Mouse (Mus musculus) limb, embryonic 12.5 days (tissue): Measurements from ENCODE around the gene Gm7970. TPM values are rescaled to one million over a fixed set of nuclear protein-coding genes. Genes with fewer than 3 reads are reported as not detected.
"Not testable (repeated sequence)": the region's sequence is repeated elsewhere in the genome, so short reads cannot be mapped to it uniquely, and the experiment has no call there.

Experiments
- ATAC-seq: fragments of 200-750 bp; cut with Nextera tagmentation; 2 replicates; pipeline ENCODE4 v1.8.0; 2017; ENCODE audit warnings: low read depth, moderate TSS enrichment; ENCODE audit not compliant: insufficient number of reproducible peaks, insufficient read depth, low FRiP score, low TSS enrichment
- H3K27ac ChIP-seq: fragments of 300-500 bp; sonication (generic); 2 replicates; pipeline ENCODE4 v1.5.1; 2016; ENCODE audit warnings: mild to moderate bottlenecking, moderate library complexity
- H3K27me3 ChIP-seq: fragments of 300-500 bp; sonication (generic); 2 replicates; pipeline ENCODE4 v1.6.1; 2016; ENCODE audit warnings: mild to moderate bottlenecking, moderate library complexity
- H3K36me3 ChIP-seq: fragments of 300-500 bp; sonication (generic); 2 replicates; pipeline ENCODE4 v1.6.1; 2016; ENCODE audit warnings: mild to moderate bottlenecking, moderate library complexity
- H3K4me1 ChIP-seq: fragments of 300-500 bp; sonication (generic); replicated peaks from 2 replicates; pipeline ENCODE4 v1.6.1; 2016
- H3K4me2 ChIP-seq: fragments of 300-500 bp; sonication (generic); 2 replicates; pipeline ENCODE4 v1.6.1; 2016; ENCODE audit warnings: mild to moderate bottlenecking, moderate library complexity
- H3K4me3 ChIP-seq: fragments of 300-500 bp; sonication (generic); replicated peaks from 2 replicates; pipeline ENCODE4 v1.5.1; 2016; ENCODE audit warnings: mild to moderate bottlenecking
- H3K9ac ChIP-seq: fragments of 300-500 bp; sonication (generic); replicated peaks from 2 replicates; pipeline ENCODE4 v1.6.1; 2016; ENCODE audit warnings: mild to moderate bottlenecking, moderate library complexity
- H3K9me3 ChIP-seq: fragments of 300-500 bp; sonication (generic); 2 replicates; pipeline ENCODE4 v1.6.1; 2016; ENCODE audit warnings: mild to moderate bottlenecking, moderate library complexity
- WGBS: fragments of 180-500 bp; shearing (Covaris S2); methylation state at CpG from one replicate; pipeline ENCODE4 v1.1.7; 2016; 5-methylcytosine and 5-hydroxymethylcytosine counted together
- polyA plus RNA-seq: library from polyadenylated mRNA; unstranded; fragments of >200 nt; fragmentation: Nextera tagmentation; extraction: Ambion mirVana; gene quantifications from 2 replicates; pipeline ENCODE4 v1.2.1, GENCODE M21; 2016

Gm7970 gene
- polyA plus RNA-seq, result not detected in 2 replicates

DNA sequence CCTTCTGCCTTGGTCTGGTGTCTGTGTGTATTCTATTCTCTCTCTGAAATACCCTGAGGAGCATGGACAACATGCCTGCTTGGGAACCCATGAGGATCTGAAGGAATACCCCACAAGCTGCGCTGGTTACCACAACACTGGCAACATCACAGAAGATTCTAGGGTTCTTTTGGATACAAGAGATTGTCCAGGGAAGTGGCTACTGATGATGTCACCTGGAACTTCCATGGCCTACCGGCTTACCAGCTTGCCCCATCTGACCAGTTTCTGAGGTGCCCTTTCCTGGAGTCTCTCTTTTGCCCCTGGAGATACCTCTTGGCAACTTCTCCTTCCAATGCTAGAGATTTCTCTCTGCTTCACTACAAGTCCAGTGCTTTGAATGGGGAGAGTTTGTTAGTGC, at the start of gene Gm7970:
Gene Gm7970, minus strand, starts transcription at position 101 of the 400 bp plus-strand sequence.
- H3K27me3 ChIP-seq, H3K9me3 ChIP-seq, H3K27ac ChIP-seq, H3K4me1 ChIP-seq, ATAC-seq, H3K36me3 ChIP-seq, H3K9ac ChIP-seq, H3K4me2 ChIP-seq, H3K4me3 ChIP-seq: not testable (repeated sequence)
- WGBS, result no CpG with 5 or more reads among the region's 2 CpGs

- not testable (repeated sequence) for H3K9me3 ChIP-seq, H3K4me3 ChIP-seq, H3K27ac ChIP-seq, H3K36me3 ChIP-seq, H3K9ac ChIP-seq, ATAC-seq, H3K27me3 ChIP-seq, H3K4me2 ChIP-seq, H3K4me1 ChIP-seq
- 94% methylated on average over 15 of the region's 15 CpGs for WGBS
Measured at GRCm38 (mm10) chr14:41600935-41601334, 45.6 kb upstream of the Gm7970 start.

DNA sequence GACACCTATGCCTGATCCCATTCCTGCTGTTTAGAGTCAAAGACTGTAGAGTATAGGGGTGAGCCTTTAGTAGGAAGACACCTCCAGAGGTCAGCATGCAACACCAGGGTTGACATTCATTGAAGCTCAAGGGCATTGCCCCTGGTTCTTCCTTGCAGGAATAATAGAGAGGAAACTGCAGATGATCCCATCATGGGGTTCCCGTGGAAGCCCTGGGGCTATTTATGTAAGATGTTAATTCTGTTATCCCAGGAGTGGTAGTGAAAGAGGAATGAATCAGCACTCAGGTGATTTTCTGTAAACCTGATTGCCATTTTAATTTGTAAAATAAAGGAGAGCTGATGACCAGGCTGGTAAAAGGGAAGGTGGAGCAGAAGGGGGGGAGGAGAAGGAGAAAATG, 31.0 kb upstream of the Gm7970 start:
- H3K4me1 ChIP-seq, H3K27me3 ChIP-seq, H3K9me3 ChIP-seq, H3K4me3 ChIP-seq, H3K9ac ChIP-seq, H3K27ac ChIP-seq, H3K36me3 ChIP-seq, ATAC-seq, H3K4me2 ChIP-seq: not testable (repeated sequence)
- WGBS, result 77% methylated on average over 1 of the region's 1 CpGs

DNA sequence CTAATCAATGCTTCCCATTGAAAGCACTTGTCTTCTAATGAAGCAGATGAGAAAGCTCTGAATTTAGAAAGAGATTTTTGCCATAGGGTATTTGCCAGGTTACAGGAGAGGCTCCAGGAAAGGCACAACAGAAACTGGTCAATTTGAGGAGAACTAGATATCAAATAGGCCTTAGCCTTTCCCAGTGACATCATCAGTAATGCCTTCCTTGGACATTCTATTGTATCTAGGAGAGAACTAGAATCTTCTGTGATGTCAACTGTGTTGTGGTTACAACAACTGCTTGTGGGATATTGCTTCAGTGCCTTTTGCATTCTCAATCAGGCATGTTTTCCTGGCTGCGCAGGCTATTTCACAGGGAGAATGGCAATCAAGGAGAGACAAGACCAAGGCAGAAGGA, 17.5 kb upstream of the Gm7970 start, which contains the start of gene 1700049E17Rik2:
Gene 1700049E17Rik2, plus strand, starts transcription at position 301 of the 400 bp plus-strand sequence.
- not testable (repeated sequence) for H3K4me3 ChIP-seq, H3K4me1 ChIP-seq, H3K9ac ChIP-seq, H3K4me2 ChIP-seq, H3K36me3 ChIP-seq, H3K27me3 ChIP-seq, ATAC-seq, H3K27ac ChIP-seq, H3K9me3 ChIP-seq
- no CpG with 5 or more reads among the region's 1 CpGs for WGBS

DNA sequence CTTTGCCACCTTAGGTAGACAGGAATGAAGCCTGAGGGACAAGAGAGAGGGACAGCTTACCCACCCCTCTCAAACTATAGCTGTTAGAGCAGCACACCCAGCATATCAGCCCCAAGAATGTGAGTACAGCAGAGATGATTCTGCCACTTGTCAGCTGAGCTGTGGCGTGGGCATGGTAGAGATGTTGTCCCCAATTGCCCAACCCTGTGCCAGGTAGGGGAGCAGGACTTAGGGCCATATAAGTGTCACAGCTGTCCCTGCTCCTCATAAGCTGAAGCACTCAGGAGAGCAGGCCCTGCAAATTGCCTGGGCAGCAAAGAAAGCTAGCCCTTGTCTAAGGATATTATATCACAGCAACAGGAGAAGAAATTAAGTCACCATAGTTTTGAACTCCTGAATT, 30.7 kb downstream of the Gm7970 start:
- not testable (repeated sequence) for H3K9ac ChIP-seq, H3K27ac ChIP-seq, ATAC-seq, H3K4me1 ChIP-seq, H3K4me2 ChIP-seq, H3K36me3 ChIP-seq, H3K27me3 ChIP-seq, H3K4me3 ChIP-seq, H3K9me3 ChIP-seq
- 87% methylated on average over 1 of the region's 1 CpGs for WGBS

DNA sequence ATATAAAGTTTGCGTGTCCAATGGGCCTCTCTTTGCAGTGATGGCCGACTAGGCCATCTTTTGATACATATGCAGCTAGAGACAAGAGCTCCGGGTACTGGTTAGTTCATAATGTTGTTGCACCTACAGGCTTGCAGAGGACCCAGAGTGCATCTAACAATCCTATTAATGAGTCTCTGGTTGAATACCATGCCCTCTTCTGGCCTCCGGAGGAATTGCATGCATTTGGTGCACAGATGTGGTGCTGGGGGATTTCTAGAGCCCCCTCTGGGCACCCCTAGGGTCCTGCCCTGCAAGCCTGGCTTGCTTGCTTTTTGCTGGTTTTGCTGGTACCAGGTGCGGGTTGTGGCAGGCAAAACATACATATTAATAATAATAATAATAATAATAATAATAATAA, 34.7 kb downstream of the Gm7970 start:
- H3K4me1 ChIP-seq, ATAC-seq, H3K36me3 ChIP-seq, H3K4me2 ChIP-seq, H3K9me3 ChIP-seq, H3K27me3 ChIP-seq, H3K27ac ChIP-seq, H3K9ac ChIP-seq, H3K4me3 ChIP-seq: not testable (repeated sequence)
- whole genome bisulfite sequencing, result 72% methylated on average over 5 of the region's 5 CpGs

Other genes starting within 250 kb of the Gm7970 start
- not detected in 2 replicates for gene Gm5798, start 207.0 kb downstream of the Gm7970 start, polyA plus RNA-seq
- not detected in 2 replicates for gene Gm7945, start 169.2 kb downstream of the Gm7970 start, polyA plus RNA-seq
- not detected in 2 replicates for gene Gm6482, start 147.3 kb downstream of the Gm7970 start, polyA plus RNA-seq
- not detected in 2 replicates for gene Gm7954, start 102.1 kb downstream of the Gm7970 start, polyA plus RNA-seq
- gene Gm3486, start 66.1 kb downstream of the Gm7970 start, polyA plus RNA-seq, result not detected in 2 replicates
- gene 1700049E17Rik2, start 17.6 kb upstream of the Gm7970 start, polyA plus RNA-seq, result not detected in 2 replicates
- not detected in 2 replicates for gene Gm3072, start 69.0 kb upstream of the Gm7970 start, polyA plus RNA-seq
- gene Gm3676, start 90.9 kb upstream of the Gm7970 start, polyA plus RNA-seq, result not detected in 2 replicates
- gene Gm8068, start 146.3 kb upstream of the Gm7970 start, polyA plus RNA-seq, result not detected in 2 replicates
- gene Gm7929, start 195.0 kb upstream of the Gm7970 start, polyA plus RNA-seq, result not detected in 2 replicates
- not detected in 2 replicates for gene Gm47189, start 216.9 kb upstream of the Gm7970 start, polyA plus RNA-seq